Comparison of ENCODE assay signal across 47 mouse cellular contexts in the genomic region with DNA sequence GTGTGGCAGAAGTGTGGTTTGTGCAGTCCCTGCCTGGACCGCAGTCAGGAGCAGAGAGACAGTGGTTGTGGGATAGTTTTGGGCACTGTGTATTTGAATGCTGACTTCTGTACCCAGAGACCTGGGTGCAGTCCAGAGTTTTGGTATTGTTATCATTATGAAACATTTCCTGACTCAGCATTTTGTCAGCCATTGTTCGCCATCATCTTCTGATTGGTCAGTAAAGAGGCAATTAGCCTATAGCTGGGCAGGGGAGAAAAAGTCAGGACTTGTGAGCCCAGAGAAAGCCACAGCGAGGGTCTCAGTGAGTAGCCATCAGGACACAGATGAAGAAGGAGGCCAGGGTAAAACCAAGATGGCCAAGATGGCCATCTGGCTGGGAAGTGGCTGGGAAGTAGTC. TPM values are rescaled to one million over a fixed set of nuclear protein-coding genes. Genes with fewer than 3 reads are reported as not detected.
"Had no signal": no experiment of that assay in that cellular context is flagged by ENCODE, and none has a peak within 500 bp of the region (broad histone marks: within the 10 kb centered on the region; RNA-seq: fewer than 3 reads in every experiment).

No protein-coding gene starts in this region.

- H3K27ac ChIP-seq: limb, embryonic 10.5 days; limb, embryonic 12.5 days; limb, embryonic 13.5 days; limb, embryonic 15.5 days; liver, embryonic 12.5 days; liver, embryonic 13.5 days; liver, embryonic 14.5 days; liver, embryonic 15.5 days; lung, embryonic 15.5 days; macrophage; midbrain, embryonic 10.5 days; midbrain, embryonic 12.5 days; midbrain, embryonic 13.5 days; midbrain, embryonic 15.5 days; neural tube, embryonic 12.5 days; neural tube, embryonic 13.5 days had no signal

- H3K9ac ChIP-seq: limb, embryonic 12.5 days; limb, embryonic 13.5 days; limb, embryonic 15.5 days; liver, embryonic 12.5 days; liver, embryonic 13.5 days; liver, embryonic 14.5 days; liver, embryonic 15.5 days; liver, postnatal 0 days; lung, embryonic 14.5 days; lung, embryonic 15.5 days; midbrain, embryonic 12.5 days; midbrain, embryonic 13.5 days; midbrain, embryonic 15.5 days; neural tube, embryonic 12.5 days; neural tube, embryonic 13.5 days had no signal

- H3K4me3 ChIP-seq: limb, embryonic 10.5 days; limb, embryonic 12.5 days; limb, embryonic 13.5 days; limb, embryonic 15.5 days; liver, embryonic 12.5 days; liver, embryonic 13.5 days; liver, embryonic 15.5 days; lung, embryonic 15.5 days; megakaryocyte, embryonic 14.5 days; midbrain, embryonic 10.5 days; midbrain, embryonic 12.5 days; midbrain, embryonic 13.5 days; midbrain, embryonic 15.5 days; myocyte; neural tube, embryonic 12.5 days; neural tube, embryonic 13.5 days had no signal

- H3K36me3 ChIP-seq: limb, embryonic 10.5 days; limb, embryonic 12.5 days; limb, embryonic 13.5 days; limb, embryonic 15.5 days; liver, embryonic 12.5 days; liver, embryonic 13.5 days; liver, embryonic 15.5 days; lung, embryonic 15.5 days; midbrain, embryonic 10.5 days; midbrain, embryonic 12.5 days; midbrain, embryonic 13.5 days; midbrain, embryonic 15.5 days; neural tube, embryonic 12.5 days; neural tube, embryonic 13.5 days had no signal

- H3K4me1 ChIP-seq: limb, embryonic 10.5 days; limb, embryonic 12.5 days; limb, embryonic 13.5 days; limb, embryonic 15.5 days; liver, embryonic 12.5 days; liver, embryonic 13.5 days; liver, embryonic 15.5 days; lung, embryonic 15.5 days; midbrain, embryonic 10.5 days; midbrain, embryonic 12.5 days; midbrain, embryonic 13.5 days; neural tube, embryonic 12.5 days; neural tube, embryonic 13.5 days had no signal

- H3K9me3 ChIP-seq: limb, embryonic 10.5 days; limb, embryonic 12.5 days; limb, embryonic 13.5 days; limb, embryonic 15.5 days; liver, embryonic 12.5 days; liver, embryonic 13.5 days; liver, embryonic 15.5 days; lung, embryonic 15.5 days; megakaryocyte, embryonic 14.5 days; midbrain, embryonic 10.5 days; midbrain, embryonic 12.5 days; midbrain, embryonic 13.5 days; midbrain, embryonic 15.5 days; neural tube, embryonic 12.5 days; neural tube, embryonic 13.5 days had no signal

- DNase-seq: left cerebral cortex, postnatal 4 days; liver; liver, embryonic 13.5 days; liver, postnatal 0 days; lung, adult 18-20 months; lung, adult 2 months; lung, embryonic 14.5 days; lung, postnatal 10 days; lung, postnatal 14 days; lung, postnatal 36 days; lung, postnatal 4 days; midbrain, embryonic 14.5 days had no signal

- H3K4me2 ChIP-seq: limb, embryonic 12.5 days; limb, embryonic 13.5 days; limb, embryonic 15.5 days; liver, embryonic 11.5 days; liver, embryonic 12.5 days; liver, embryonic 13.5 days; liver, embryonic 15.5 days; lung, embryonic 14.5 days; lung, embryonic 15.5 days; midbrain, embryonic 11.5 days; midbrain, embryonic 12.5 days; midbrain, embryonic 13.5 days; midbrain, embryonic 15.5 days; neural tube, embryonic 12.5 days; neural tube, embryonic 13.5 days had no signal

- H3K27me3 ChIP-seq: midbrain, embryonic 15.5 days; neural tube, embryonic 12.5 days had no signal

- ATAC-seq: liver, embryonic 12.5 days; liver, postnatal 0 days; lung, postnatal 0 days; midbrain, embryonic 13.5 days; midbrain, embryonic 15.5 days; midbrain, embryonic 16.5 days had no signal

RNA-seq across cellular contexts. Expression of a gene that starts 4.2 kb away (rescaled TPM):
- total RNA-seq: left cerebral cortex, postnatal 10 days; left cerebral cortex, postnatal 14 days; left cerebral cortex, postnatal 25 days; left cerebral cortex, postnatal 4 days; liver, adult 2 months; megakaryocyte progenitor cell, adult 5-6 weeks; megakaryocyte, adult 5-6 weeks; megakaryocyte-erythroid progenitor cell, adult 5-6 weeks; midbrain, postnatal 0 days; monocyte, adult 5-6 weeks had no signal
- polyA plus RNA-seq: limb, embryonic 10.5 days; limb, embryonic 11.5 days; limb, embryonic 12.5 days; limb, embryonic 13.5 days; limb, embryonic 14.5 days; limb, embryonic 15.5 days; liver, adult 2 months; liver, embryonic 11.5 days; liver, embryonic 12.5 days; liver, embryonic 13.5 days; liver, embryonic 14.5 days; liver, embryonic 15.5 days; liver, embryonic 16.5 days; liver, postnatal 0 days; lung, adult 2 months; lung, embryonic 14.5 days; lung, embryonic 15.5 days; lung, embryonic 16.5 days; lung, postnatal 0 days; macrophage; midbrain, embryonic 10.5 days; midbrain, embryonic 11.5 days; midbrain, embryonic 12.5 days; midbrain, embryonic 13.5 days; midbrain, embryonic 14.5 days; midbrain, embryonic 15.5 days; midbrain, embryonic 16.5 days; midbrain, postnatal 0 days; myocyte; neural tube, embryonic 11.5 days; neural tube, embryonic 12.5 days; neural tube, embryonic 13.5 days had no signal

RNA-seq across cellular contexts. Expression of a gene that starts 5.7 kb away (rescaled TPM):
- total RNA-seq: megakaryocyte progenitor cell, adult 5-6 weeks; megakaryocyte, adult 5-6 weeks; monocyte, adult 5-6 weeks had no signal
- polyA plus RNA-seq: limb, embryonic 10.5 days; limb, embryonic 11.5 days; liver, embryonic 11.5 days; liver, embryonic 12.5 days; liver, embryonic 14.5 days; liver, embryonic 15.5 days; liver, embryonic 16.5 days; macrophage; myocyte had no signal

RNA-seq across cellular contexts. Expression of a gene that starts 12.7 kb away (rescaled TPM):
- total RNA-seq: left cerebral cortex, postnatal 10 days; left cerebral cortex, postnatal 25 days; left cerebral cortex, postnatal 4 days; liver, adult 2 months; megakaryocyte progenitor cell, adult 5-6 weeks; megakaryocyte, adult 5-6 weeks; megakaryocyte-erythroid progenitor cell, adult 5-6 weeks; midbrain, postnatal 0 days; monocyte, adult 5-6 weeks had no signal
- polyA plus RNA-seq: limb, embryonic 10.5 days; limb, embryonic 11.5 days; limb, embryonic 12.5 days; limb, embryonic 13.5 days; limb, embryonic 14.5 days; limb, embryonic 15.5 days; liver, adult 2 months; liver, embryonic 11.5 days; liver, embryonic 12.5 days; liver, embryonic 13.5 days; liver, embryonic 14.5 days; liver, embryonic 15.5 days; liver, embryonic 16.5 days; liver, postnatal 0 days; lung, adult 2 months; lung, embryonic 14.5 days; lung, embryonic 15.5 days; lung, embryonic 16.5 days; lung, postnatal 0 days; macrophage; midbrain, embryonic 10.5 days; midbrain, embryonic 11.5 days; midbrain, embryonic 12.5 days; midbrain, embryonic 13.5 days; midbrain, embryonic 14.5 days; midbrain, embryonic 15.5 days; midbrain, embryonic 16.5 days; myocyte; neural tube, embryonic 11.5 days; neural tube, embryonic 12.5 days; neural tube, embryonic 13.5 days had no signal
